Mouse (Mus musculus): ENCODE measurements around the gene Sh3d21. TPM values are rescaled to one million over a fixed set of nuclear protein-coding genes. Genes with fewer than 3 reads are reported as not detected.

Sh3d21 gene
- total RNA-seq, 2 experiments from 2014 or later: not detected

DNA sequence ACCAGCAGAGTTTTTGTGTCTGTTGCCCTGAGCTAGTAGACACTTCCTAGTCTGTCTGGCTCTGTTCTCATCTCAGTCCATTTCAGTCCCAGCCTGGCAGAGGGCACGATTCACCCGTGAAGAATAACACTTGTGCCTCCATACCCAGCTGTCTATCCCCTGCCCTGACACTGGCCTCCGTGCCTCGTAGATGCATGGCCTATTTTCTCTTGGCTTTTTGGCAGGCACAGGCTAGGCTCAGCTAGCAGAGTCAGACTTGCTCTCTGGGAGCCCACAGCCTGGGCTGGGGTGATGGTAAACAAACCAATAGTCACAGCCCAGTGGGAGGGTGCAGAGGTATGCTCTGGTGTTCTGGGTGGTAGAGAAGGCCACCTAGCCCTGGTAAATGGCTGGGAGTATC lies 50.0 kb downstream of the Sh3d21 start:
- no peak for ATAC-seq (ENCODE audit: poor library complexity, severe bottlenecking)

DNA sequence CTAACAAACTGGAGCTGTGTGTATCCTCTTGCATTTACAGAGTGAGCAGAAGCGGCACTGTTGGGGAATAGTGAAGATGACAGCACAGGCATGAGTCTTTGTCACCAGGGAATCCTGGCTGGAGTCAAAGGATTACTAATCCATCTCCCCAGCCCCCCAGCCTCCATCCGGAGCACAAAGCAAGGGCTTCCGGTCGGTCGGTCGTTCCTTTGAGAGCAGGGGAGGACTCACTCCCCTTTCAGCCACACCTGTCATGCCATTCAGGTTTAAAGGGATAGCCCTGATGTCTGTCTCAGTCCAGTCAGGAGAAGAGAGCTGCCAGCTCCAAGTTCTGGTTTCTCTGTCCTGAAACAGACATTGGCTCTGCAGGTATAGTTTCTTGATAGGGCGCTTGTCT lies 52.1 kb downstream of the Sh3d21 start:
- ATAC-seq (ENCODE audit: poor library complexity, severe bottlenecking): peak; percentile 8

DNA sequence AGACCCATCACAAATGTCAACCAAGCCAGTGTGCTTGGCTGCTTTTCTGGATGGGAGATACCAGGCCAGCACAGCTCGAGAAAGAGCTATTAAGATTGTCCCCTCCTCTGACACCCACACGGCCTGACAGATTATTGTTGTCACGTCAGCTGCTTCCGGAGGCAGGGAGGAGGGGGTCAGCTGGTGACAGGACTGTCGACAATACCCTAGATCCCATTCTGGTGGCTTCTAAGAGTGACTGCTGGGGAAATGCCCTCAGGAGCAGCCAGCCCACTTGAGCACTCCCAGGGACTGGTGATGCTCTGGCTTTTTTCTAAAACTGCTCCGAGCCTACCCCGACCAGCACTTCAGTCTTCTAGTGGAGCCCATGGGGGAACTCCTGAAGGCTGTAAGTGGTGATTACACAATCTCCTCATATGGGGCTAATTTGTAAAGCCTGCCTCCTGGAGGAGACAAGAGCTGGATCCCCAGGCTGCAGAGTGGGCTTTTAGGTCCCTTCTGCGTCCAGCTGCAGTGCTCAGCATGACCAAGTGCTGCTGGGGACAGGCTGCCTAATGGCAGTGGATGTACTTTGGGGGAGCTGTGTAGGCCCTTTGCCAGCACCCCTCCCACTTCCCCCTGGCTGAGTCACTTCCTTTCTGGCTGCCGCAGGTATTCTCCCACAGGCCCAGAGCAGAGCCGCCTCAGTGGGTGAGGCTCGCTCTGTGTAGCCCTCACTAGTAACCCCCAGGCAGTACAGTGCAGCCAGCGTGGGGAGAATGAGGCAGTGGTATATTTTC lies 52.7 kb downstream of the Sh3d21 start:
- peak; percentile 86 for ATAC-seq (ENCODE audit: poor library complexity, severe bottlenecking)

DNA sequence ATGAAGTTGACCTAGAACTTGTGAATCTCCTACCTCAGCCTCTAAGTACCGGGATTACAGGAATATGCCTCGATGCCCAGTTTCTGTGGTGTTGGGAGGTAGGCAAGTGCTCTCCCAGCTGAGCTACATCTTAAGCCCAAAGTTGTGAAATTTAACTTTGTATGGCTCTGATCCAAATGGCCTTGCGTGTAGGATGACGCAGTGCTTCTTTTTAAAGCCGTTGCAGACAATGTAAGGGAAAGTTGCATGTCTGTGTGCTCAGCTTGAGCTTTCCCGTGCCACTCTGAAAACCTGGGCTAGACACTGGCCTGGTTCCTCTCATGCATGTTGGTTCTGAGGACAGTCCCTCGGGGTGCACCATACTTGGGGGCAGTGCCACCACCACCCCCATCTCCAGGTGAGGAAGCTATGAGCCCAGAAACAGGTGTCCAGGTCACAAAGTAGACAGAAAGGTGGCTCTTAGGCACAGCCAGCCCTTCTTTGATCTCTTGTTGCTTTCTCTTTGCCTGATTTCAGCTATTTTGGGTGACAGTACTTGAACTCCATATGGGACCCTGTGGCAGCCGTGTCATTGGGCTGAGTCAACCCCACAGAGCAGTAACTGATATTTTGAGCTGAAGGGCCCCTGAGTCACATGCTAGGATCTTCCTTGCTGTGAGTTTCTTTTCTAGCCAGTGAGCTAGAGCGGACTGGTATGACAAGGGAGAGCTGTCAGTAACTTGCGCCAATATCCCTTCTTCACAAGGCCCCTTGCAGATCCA lies 53.5 kb downstream of the Sh3d21 start:
- ATAC-seq (ENCODE audit: poor library complexity, severe bottlenecking): no peak

DNA sequence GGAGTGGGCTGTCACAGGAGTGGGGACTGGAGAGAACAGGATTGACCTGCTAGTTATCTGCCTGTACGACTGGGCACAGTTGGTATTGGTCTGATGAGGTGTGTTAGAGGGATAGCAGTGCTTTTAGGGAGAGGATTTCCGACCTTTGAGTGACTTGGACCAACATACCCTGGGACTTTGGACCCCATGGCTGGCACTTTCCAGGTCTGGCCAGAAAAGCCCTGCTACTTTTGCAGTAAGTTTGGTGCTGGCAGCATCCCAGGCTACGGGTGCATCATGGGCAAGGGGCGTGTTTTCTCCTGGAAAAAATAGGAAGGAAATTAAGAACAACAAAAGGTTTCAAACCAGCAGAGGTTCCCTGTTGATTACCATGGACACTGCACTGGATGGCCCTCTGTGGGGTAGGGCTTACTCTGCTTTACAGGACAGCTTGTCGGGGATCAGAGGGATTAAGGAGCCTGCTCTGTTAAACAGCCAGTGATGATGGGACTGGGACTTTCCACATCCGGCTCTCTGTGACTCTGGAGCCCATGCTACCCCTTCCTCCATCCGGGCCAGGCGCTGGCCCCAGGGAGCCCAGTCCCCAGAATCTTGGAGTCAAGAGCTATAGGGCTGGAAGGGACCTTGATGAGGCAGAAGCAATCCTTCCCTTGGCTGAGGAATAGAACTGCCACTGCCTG lies 55.1 kb downstream of the Sh3d21 start:
- ATAC-seq (ENCODE audit: poor library complexity, severe bottlenecking): no peak

DNA sequence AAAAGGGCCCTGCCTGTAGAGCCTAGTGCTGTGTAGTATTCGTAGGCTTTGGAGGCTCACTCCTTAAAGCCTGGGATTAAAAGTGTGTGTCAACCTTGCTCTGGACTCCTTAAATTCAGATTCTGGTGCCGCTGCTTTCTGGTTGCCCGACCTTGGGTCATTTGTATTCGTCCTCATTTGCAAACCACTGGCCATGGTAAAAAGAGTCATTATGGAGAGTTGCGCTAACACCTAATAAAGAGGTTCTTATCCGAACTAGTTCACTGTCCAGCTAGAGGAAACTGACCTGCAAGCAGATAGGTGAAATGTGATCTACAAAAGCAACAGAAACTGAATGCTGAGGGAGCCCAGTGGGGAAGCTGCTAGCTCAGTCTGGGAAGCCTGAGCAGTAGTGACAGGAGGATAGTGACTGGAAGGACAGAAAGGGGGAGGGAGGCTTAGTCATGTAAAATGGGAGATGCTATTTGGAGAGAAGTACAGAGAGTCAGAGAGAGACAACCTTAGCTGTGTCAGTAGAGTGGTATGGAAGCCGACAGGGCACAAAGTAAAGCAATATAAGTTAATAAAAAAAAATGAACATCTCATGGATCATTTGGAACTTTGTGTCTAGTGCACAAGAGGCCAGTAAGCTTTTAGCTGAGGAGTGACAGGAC lies 58.0 kb downstream of the Sh3d21 start:
- ATAC-seq (ENCODE audit: poor library complexity, severe bottlenecking): no peak

DNA sequence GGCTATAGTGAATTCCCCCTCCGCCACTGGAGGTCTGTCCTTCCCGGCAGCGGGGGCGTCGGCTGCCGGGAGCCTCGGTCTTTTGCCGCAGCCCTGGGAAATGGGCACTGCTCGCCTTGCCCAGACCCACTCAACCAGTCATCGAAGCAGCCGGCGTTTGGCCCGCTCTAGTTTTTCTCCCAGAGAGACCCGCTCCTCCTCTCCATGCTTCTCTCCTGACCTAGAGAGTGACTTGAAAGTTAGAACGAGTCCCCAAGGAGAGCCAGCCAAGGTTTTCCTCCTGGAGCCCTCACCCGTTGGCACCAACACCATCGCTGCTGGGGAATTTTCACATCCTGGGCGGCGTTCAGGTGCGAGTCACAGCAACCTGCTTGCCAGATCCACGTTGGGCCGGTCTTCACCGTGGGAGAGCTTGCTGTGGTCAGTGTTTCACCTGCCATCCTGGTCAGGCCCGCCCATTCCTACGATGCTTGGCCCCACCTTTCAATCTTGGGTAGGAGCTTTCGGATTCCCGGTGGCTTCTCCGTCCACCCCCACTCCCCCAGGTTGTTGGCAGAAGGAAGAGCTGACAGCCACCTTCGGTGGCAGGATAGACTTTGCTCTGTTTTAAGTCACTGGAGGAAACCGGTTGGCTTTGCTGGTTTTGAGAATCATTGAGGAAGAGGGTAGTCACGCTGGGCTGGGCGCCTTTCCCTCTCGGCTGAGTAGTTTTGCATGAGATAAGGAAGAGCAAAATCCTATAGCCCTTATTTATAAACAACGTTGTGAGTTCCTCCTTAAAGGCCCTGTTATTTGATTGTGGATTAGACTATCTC lies 58.8 kb downstream of the Sh3d21 start:
- ATAC-seq (ENCODE audit: poor library complexity, severe bottlenecking): no peak

DNA sequence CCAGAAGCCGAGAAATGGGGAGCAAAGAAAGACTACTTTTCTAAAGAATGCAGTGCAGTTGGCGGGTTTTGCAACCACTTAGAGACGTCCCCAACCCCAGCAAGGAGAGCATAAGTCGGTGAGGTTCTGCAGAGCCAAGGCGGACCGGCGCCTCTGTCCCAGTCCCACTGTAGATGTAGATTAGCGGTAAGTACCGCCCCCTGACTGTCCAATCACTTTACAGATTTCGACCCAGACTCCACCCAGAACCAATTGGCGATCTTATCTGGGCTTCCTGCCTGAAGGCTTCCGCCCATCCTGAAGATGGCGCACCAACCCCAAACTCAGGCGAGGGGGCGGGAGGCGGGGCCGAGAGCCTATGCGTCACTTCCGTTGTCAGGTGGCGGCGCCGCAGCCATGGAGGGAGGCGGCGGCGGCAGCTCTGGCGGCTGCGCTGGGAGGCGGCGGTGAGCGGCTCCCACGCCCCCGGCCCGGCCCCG lies 59.7 kb downstream of the Sh3d21 start, which contains the start of gene Stk40:
Gene Stk40 (plus strand): TSS at position 368 of the 479 bp plus-strand sequence.
- ATAC-seq (ENCODE audit: poor library complexity, severe bottlenecking): peak; percentile 81

DNA sequence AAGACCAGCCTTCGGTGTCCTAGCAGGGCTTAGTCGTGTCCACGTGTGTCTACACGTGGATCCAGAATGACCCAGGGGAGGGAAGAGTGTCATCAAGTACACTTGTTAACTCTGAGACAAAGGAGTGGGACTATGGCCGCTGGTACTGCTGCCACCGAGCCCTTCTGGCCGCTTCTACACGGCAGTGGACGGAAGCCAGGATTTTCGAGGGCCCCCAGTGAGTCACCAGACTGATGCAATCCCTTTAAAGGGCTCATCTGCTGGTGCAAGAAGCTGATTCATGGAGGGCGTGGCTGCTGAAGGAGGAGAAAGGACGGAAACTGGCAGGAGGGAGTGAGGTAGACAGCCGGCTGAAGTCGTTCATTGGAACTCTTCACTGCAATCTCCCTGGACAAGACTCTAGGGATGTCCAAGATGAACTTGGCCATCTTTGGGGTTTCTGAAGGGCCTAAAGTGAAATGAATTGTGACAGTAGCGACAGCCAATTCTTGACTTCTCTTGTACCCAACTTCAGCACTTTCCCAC lies 60.2 kb downstream of the Sh3d21 start:
- peak; percentile 78 for ATAC-seq (ENCODE audit: poor library complexity, severe bottlenecking)

DNA sequence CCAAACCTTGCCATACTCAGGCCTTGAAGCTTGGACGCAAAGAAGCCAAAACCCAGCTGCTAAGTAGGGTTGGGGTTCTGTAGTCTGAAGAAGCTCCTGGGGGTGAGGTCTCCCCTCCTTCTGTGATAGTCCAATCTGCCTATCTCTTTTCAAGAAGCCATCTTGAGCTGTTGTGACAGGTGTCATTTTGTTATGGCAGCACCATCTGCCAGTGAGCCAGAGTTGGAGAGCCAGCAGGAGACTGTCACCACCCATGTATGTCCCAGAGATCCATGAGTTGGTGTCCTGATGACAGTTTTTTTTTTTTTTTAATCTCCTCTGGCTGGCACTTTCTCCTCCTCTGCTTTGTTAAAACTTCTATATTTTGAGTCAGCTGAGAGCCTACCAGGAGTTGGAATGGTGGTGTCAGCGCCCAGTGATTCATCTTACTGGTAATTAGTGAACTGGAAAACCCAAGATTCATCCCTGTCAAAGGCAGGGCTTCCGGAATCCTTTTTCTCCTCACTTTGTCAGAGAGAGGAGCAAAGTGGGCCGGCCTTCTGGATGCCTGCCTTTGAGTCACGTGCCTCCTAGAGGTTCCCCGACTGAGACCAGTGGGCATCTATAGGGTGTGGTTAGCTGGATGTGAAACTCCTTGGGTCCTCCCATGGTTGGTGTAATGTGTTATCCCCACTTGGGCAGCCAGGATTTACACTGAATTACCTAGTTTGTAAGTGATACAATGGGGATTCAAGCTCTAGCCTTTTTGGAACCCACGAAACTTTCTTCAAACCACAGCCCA lies 61.0 kb downstream of the Sh3d21 start:
- peak; percentile 29 for ATAC-seq (ENCODE audit: poor library complexity, severe bottlenecking)

DNA sequence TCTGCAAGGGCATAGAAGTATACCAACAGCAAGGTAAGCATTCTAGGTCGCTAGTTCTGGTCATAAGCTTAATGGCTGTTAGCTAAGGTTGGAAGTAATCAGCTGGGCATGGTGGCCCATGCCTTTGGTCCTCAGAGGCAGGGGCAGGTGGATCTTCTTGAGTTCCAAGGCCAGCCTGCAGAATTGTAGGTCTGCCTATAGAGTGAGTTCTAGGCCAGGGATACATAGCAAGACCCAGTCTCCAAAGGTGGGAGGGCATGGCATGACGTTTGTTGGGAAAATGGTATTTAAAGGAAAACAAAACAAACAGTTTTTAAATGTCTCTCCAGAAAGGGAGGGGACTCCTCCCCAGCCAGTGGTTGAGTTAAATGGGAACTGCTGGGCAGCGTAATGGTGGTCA lies 62.5 kb downstream of the Sh3d21 start:
- ATAC-seq (ENCODE audit: poor library complexity, severe bottlenecking): no peak

Other genes starting within 250 kb of the Sh3d21 start
- 214 and 215 TPM in 2 replicates for gene Csf3r, start 138.9 kb downstream of the Sh3d21 start, total RNA-seq (2015)
- gene Csf3r, start 138.9 kb downstream of the Sh3d21 start, total RNA-seq (2017): 103 and 121 TPM in 2 replicates
- 120 and 147 TPM in 2 replicates for gene Mrps15, start 116.6 kb downstream of the Sh3d21 start, total RNA-seq (2015)
- 64.5 and 68.3 TPM in 2 replicates for gene Mrps15, start 116.6 kb downstream of the Sh3d21 start, total RNA-seq (2017)
- gene Oscp1, start 104.9 kb downstream of the Sh3d21 start, total RNA-seq (2015): 0.75 and 0.83 TPM in 2 replicates
- gene Oscp1, start 104.9 kb downstream of the Sh3d21 start, total RNA-seq (2017): 4.0 and 5.7 TPM in 2 replicates
- 47.3 and 54.9 TPM in 2 replicates for gene Lsm10, start 66.9 kb downstream of the Sh3d21 start, total RNA-seq (2015)
- gene Lsm10, start 66.9 kb downstream of the Sh3d21 start, total RNA-seq (2017): 19.3 and 21.7 TPM in 2 replicates
- gene Stk40, start 59.5 kb downstream of the Sh3d21 start, total RNA-seq (2015): 20.8 and 21.4 TPM in 2 replicates
- 22.5 and 32.8 TPM in 2 replicates for gene Stk40, start 59.5 kb downstream of the Sh3d21 start, total RNA-seq (2017)
- 0.82 and 1.1 TPM in 2 replicates for gene Eva1b, start 15.7 kb downstream of the Sh3d21 start, total RNA-seq (2015)
- gene Eva1b, start 15.7 kb downstream of the Sh3d21 start, total RNA-seq (2017): 0.24 and 1.3 TPM in 2 replicates
- gene Thrap3, start 39.3 kb upstream of the Sh3d21 start, total RNA-seq (2015): 115 and 119 TPM in 2 replicates
- gene Thrap3, start 39.3 kb upstream of the Sh3d21 start, total RNA-seq (2017): 248 and 291 TPM in 2 replicates
- 43.9 and 45.9 TPM in 2 replicates for gene Map7d1, start 92.9 kb upstream of the Sh3d21 start, total RNA-seq (2015)
- 60.7 and 71.3 TPM in 2 replicates for gene Map7d1, start 92.9 kb upstream of the Sh3d21 start, total RNA-seq (2017)
- 30.1 and 40.9 TPM in 2 replicates for gene Trappc3, start 98.8 kb upstream of the Sh3d21 start, total RNA-seq (2015)
- 56.3 and 58.6 TPM in 2 replicates for gene Trappc3, start 98.8 kb upstream of the Sh3d21 start, total RNA-seq (2017)
- not detected in 2 replicates for gene Col8a2, start 123.3 kb upstream of the Sh3d21 start, total RNA-seq (2015)
- gene Col8a2, start 123.3 kb upstream of the Sh3d21 start, total RNA-seq (2017): not detected in 2 replicates
- 5.6 and 8.2 TPM in 2 replicates for gene Adprhl2, start 158.2 kb upstream of the Sh3d21 start, total RNA-seq (2015)
- 10.7 and 21.7 TPM in 2 replicates for gene Adprhl2, start 158.2 kb upstream of the Sh3d21 start, total RNA-seq (2017)
- gene Tekt2, start 162.2 kb upstream of the Sh3d21 start, total RNA-seq (2015): 0.38 TPM in 1 of 2 replicates, not detected in the other
- not detected in 2 replicates for gene Tekt2, start 162.2 kb upstream of the Sh3d21 start, total RNA-seq (2017)